Mouse (Mus musculus): Measurements from ENCODE around the gene Gm21095.
"Not testable (repeated sequence)": the region's sequence is repeated elsewhere in the genome, so short reads cannot be mapped to it uniquely, and the experiment has no call there.

Gm21095 gene

GRCm38 (mm10) chrY:84096979-84097378 is at the start of gene Gm21095:
Gene Gm21095 (plus strand): TSS chrY:84097279.
- in situ Hi-C loops (cut with MboI; ENCODE audit: low sequenced_read_pairs) = not testable (repeated sequence)

All from CH12F3 (cell line).